Mouse (Mus musculus) intestine, postnatal 0 days (tissue): ENCODE results near the gene Treh. TPM values are rescaled to one million over a fixed set of nuclear protein-coding genes. Genes with fewer than 3 reads are reported as not detected.

Source experiments
- ATAC-seq: fragments of 200-750 bp; cut with Nextera tagmentation; 2 replicates; pipeline ENCODE4 v1.8.0; 2017; ENCODE audit warnings: mild to moderate bottlenecking, moderate TSS enrichment, moderate library complexity
- H3K27ac ChIP-seq: fragments of 300-500 bp; sonication (generic); 2 replicates; pipeline ENCODE4 v1.5.1; 2014; ENCODE audit warnings: mild to moderate bottlenecking, low read depth, low read length, moderate library complexity
- H3K27me3 ChIP-seq: fragments of 300-500 bp; sonication (generic); replicated peaks from 2 replicates; pipeline ENCODE4 v1.6.1; 2014; ENCODE audit warnings: low read length, mixed read lengths; ENCODE audit not compliant: control insufficient read depth, insufficient read depth
- H3K36me3 ChIP-seq: fragments of 300-500 bp; sonication (generic); 2 replicates; pipeline ENCODE4 v1.6.1; 2014; ENCODE audit warnings: mild to moderate bottlenecking, moderate library complexity; ENCODE audit not compliant: control insufficient read depth, insufficient read depth
- H3K4me1 ChIP-seq: fragments of 300-500 bp; sonication (generic); replicated peaks from 2 replicates; pipeline ENCODE4 v1.6.1; 2014; ENCODE audit warnings: antibody characterized with exemption, low read length, mixed read lengths; ENCODE audit not compliant: control insufficient read depth, insufficient read depth
- H3K4me2 ChIP-seq: fragments of 300-500 bp; sonication (generic); replicated peaks from 2 replicates; pipeline ENCODE4 v1.6.1; 2014; ENCODE audit warnings: low read depth, mild to moderate bottlenecking, moderate library complexity
- H3K4me3 ChIP-seq: fragments of 300-500 bp; sonication (generic); 2 replicates; pipeline ENCODE4 v1.5.1; 2014; ENCODE audit warnings: low read depth, low read length
- H3K9ac ChIP-seq: fragments of 300-500 bp; sonication (generic); 2 replicates; pipeline ENCODE4 v1.6.1; 2014; ENCODE audit warnings: mild to moderate bottlenecking, low read depth, low read length
- H3K9me3 ChIP-seq: fragments of 300-500 bp; sonication (generic); 2 replicates; pipeline ENCODE4 v1.6.1; 2016; ENCODE audit warnings: mixed run types; ENCODE audit not compliant: control insufficient read depth
- CTCF ChIP-seq: sonication (generic); IDR thresholded peaks from 2 replicates; pipeline ENCODE4 v1.5.1; 2016; ENCODE audit warnings: low read depth, mild to moderate bottlenecking, control low read depth, antibody characterized with exemption, moderate library complexity
- WGBS: fragments of 180-500 bp; shearing (Covaris S2); extraction: QIAGEN DNeasy Blood & Tissue Kit; methylation state at CpG from one replicate; pipeline ENCODE4 v1.1.7; 2014; 5-methylcytosine and 5-hydroxymethylcytosine counted together
- polyA plus RNA-seq: library from polyadenylated mRNA; unstranded; fragments of >200 nt; fragmentation: Nextera tagmentation; extraction: Ambion mirVana; gene quantifications from 2 replicates; pipeline ENCODE4 v1.2.1, GENCODE M21; 2015

The Treh gene
- polyA plus RNA-seq, 1 experiment from 2014 or later: 2.1 TPM

- Histone ChIP-seq H3K9ac (no peak overlapping the region), H3K9me3 (no peaks in the 10 kb centered on the region), H3K4me2 (no peak overlapping the region), H3K36me3 (peaks cover 5% of the 10 kb centered on the region; the same call in 1 of the 2 replicates), H3K4me1 (no peaks in the 10 kb centered on the region), H3K27me3 (peaks cover 10% of the 10 kb centered on the region; the same call in 1 of the 2 replicates), H3K27ac (no peak overlapping the region), H3K4me3 (no peak overlapping the region)
- TF ChIP-seq CTCF: no peak
- ATAC-seq: no peak
- WGBS: 44% methylated on average over 7 of the region's 7 CpGs
Observed at GRCm38 (mm10) chr9:44723008-44723407, 50.0 kb downstream of the Treh start.

GRCm38 (mm10) chr9:44723521-44724041 lies 50.5 kb downstream of the Treh start:
- Histone ChIP-seq H3K27ac (peak overlapping the region; percentile 41; the same call in 1 of the 2 replicates), H3K9me3 (no peaks in the 10 kb centered on the region), H3K4me1 (no peaks in the 10 kb centered on the region), H3K9ac (no peak overlapping the region), H3K36me3 (peaks cover 5% of the 10 kb centered on the region; the same call in 1 of the 2 replicates), H3K4me2 (no peak overlapping the region), H3K4me3 (no peak overlapping the region), H3K27me3 (peaks cover 10% of the 10 kb centered on the region; the same call in 1 of the 2 replicates)
- TF ChIP-seq CTCF: no peak
- ATAC-seq: no peak
- 71% methylated on average over 10 of the region's 11 CpGs for WGBS

- Histone ChIP-seq H3K9ac (no peak overlapping the region), H3K27me3 (peaks cover 14% of the 10 kb centered on the region; the same call in 1 of the 2 replicates), H3K27ac (no peak overlapping the region), H3K4me1 (no peaks in the 10 kb centered on the region), H3K36me3 (peaks cover 5% of the 10 kb centered on the region; the same call in 1 of the 2 replicates), H3K9me3 (no peaks in the 10 kb centered on the region), H3K4me3 (no peak overlapping the region), H3K4me2 (no peak overlapping the region)
- no peak for ATAC-seq
- TF ChIP-seq CTCF: no peak
- 42% methylated on average over 6 of the region's 6 CpGs for WGBS
Observed at GRCm38 (mm10) chr9:44724223-44724622, 51.2 kb downstream of the Treh start.

- ATAC-seq: no peak
- whole genome bisulfite sequencing: 61% methylated on average over 2 of the region's 2 CpGs
- TF ChIP-seq CTCF: no peak
- H3K4me1 ChIP-seq: no peaks in the 10 kb centered on the region
- H3K9ac ChIP-seq: no peak overlapping the region
- peaks cover 5% of the 10 kb centered on the region; the same call in 1 of the 2 replicates for H3K36me3 ChIP-seq
- H3K4me3 ChIP-seq: no peak overlapping the region
- no peaks in the 10 kb centered on the region for H3K9me3 ChIP-seq
- H3K4me2 ChIP-seq: no peak overlapping the region
- no peak overlapping the region for H3K27ac ChIP-seq
- H3K27me3 ChIP-seq: peaks cover 14% of the 10 kb centered on the region; the same call in 1 of the 2 replicates
Observed at GRCm38 (mm10) chr9:44724665-44725064, 51.6 kb downstream of the Treh start.

GRCm38 (mm10) chr9:44726431-44727146 lies 53.6 kb downstream of the Treh start:
- no peak for ATAC-seq
- Histone ChIP-seq H3K4me3 (no peak overlapping the region), H3K4me2 (no peak overlapping the region), H3K4me1 (no peaks in the 10 kb centered on the region), H3K9ac (no peak overlapping the region), H3K9me3 (no peaks in the 10 kb centered on the region), H3K27ac (no peak overlapping the region), H3K27me3 (peaks cover 14% of the 10 kb centered on the region; the same call in 1 of the 2 replicates), H3K36me3 (peaks cover 5% of the 10 kb centered on the region; the same call in 1 of the 2 replicates)
- 54% methylated on average over 10 of the region's 10 CpGs for WGBS
- TF ChIP-seq CTCF: no peak

GRCm38 (mm10) chr9:44727441-44727840 lies 54.4 kb downstream of the Treh start:
- Histone ChIP-seq H3K9ac (no peak overlapping the region), H3K27me3 (peaks cover 14% of the 10 kb centered on the region; the same call in 1 of the 2 replicates), H3K36me3 (peaks cover 5% of the 10 kb centered on the region; the same call in 1 of the 2 replicates), H3K9me3 (no peaks in the 10 kb centered on the region), H3K4me1 (no peaks in the 10 kb centered on the region), H3K4me3 (no peak overlapping the region), H3K27ac (no peak overlapping the region), H3K4me2 (no peak overlapping the region)
- no peak for TF ChIP-seq CTCF
- no peak for ATAC-seq
- WGBS: 79% methylated on average over 5 of the region's 5 CpGs
